Mouse (Mus musculus): ENCODE results near the gene Clcn6. TPM values are rescaled to one million over a fixed set of nuclear protein-coding genes. Genes with fewer than 3 reads are reported as not detected.

The Clcn6 gene
- total and polyA plus RNA-seq, 2 experiments from 2014 or later, result 26.3 to 61.0 TPM

DNA sequence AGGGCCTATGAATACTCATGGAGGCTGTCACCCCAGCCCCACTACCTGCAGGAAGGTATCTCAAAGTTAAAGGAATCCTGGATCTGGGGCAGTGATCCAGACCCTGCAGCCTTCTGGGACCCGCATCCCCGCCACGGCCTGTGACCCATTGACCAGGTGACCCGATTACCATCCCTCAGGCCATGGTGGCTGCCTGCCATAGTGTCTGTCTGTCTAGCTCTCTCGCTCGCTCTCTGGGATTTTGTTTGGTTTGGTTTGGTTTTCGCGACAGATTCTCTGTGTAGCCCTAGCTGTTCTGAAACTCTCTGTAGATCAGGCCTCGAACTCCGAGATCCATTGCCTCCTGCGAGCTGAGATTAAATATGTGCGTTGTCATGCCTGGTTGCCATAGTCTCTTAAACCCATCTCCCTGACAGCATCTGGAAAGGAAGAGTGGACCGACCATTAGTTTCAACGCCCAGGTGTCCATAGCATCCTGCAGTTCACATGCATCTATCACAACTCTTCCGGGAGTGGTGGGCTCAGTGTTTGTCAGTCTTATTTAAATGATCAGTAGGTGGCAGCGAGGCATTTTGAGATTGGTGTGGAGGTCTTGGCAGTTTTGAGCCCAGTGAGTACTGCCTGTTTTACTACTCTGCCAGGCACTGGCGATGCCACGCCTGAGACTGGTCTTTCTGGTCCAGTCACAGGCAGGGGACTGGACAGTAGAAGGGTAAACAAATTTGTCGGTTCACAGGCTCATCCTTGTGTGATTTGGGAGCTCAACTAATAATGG, 820 bp upstream of the Clcn6 start:
- DNase-seq (peak; percentile 46), ATAC-seq (peak; percentile 1; the same call in 1 of the 2 replicates)
- peak overlapping the region; percentile 62 for H3K9ac ChIP-seq
- 15% methylated on average over 19 of the region's 19 CpGs for WGBS
- H3K27ac ChIP-seq (ENCODE audit: low read depth, low read length), result peak overlapping the region; percentile 84
- TF ChIP-seq CTCF (IDR thresholded peaks at IDR 0.05; ENCODE audit: low read depth), result peak; percentile 25
- H3K36me3 ChIP-seq (ENCODE audit: insufficient read depth), result peaks cover 8% of the 10 kb centered on the region; the same call in 1 of the 2 replicates
- H3K4me2 ChIP-seq (ENCODE audit: low read depth), result peak overlapping the region; percentile 96
- peak overlapping the region; percentile 90 for H3K4me3 ChIP-seq (ENCODE audit: low read depth, low read length)
- no peaks in the 10 kb centered on the region for H3K27me3 ChIP-seq (ENCODE audit: insufficient read depth, low read length)
- no peaks in the 10 kb centered on the region for H3K9me3 ChIP-seq (ENCODE audit: low read length)
- peaks cover 20% of the 10 kb centered on the region for H3K4me1 ChIP-seq (ENCODE audit: insufficient read depth)

DNA sequence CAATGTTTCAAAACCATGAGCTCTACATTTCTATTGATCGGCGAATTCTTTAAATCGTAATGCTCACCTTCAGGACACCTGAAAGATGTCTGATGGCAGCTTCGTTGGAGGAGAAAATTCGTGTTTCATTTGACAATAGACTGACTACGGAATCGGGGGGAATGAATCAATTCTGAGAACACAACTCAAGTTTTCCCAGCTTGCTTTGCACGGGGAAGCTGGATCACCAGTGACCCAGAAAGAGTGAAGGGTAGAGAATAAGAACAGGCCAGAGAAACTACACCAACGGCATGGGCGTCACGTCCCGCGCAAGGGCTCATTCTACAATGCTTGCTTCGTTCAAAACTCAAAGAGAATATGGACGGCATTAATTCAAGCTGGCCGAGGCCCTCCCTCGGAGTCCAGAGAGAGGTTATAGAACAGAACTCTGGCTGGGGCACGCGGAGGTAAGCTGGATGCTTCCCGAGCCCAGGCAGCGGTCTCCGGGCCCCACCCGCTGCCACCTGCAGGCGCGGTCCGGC, 482 bp downstream of the Clcn6 start:
- ATAC-seq, result peak; percentile 3; the same call in 1 of the 2 replicates
- Histone ChIP-seq H3K27ac (ENCODE audit: low read depth, low read length) (peak overlapping the region; percentile 92), H3K36me3 (ENCODE audit: insufficient read depth) (0 out of 2 replicates have a peak, but pooled peaks cover 6% of the 10 kb centered on the region), H3K27me3 (ENCODE audit: insufficient read depth, low read length) (no peaks in the 10 kb centered on the region), H3K9me3 (ENCODE audit: low read length) (no peaks in the 10 kb centered on the region), H3K4me3 (ENCODE audit: low read depth, low read length) (peak overlapping the region; percentile 90), H3K9ac (peak overlapping the region; percentile 94), H3K4me1 (ENCODE audit: insufficient read depth) (peaks cover 20% of the 10 kb centered on the region), H3K4me2 (ENCODE audit: low read depth) (peak overlapping the region; percentile 96)
- DNase-seq, result no peak
- WGBS, result 5% methylated on average over 26 of the region's 26 CpGs
- TF ChIP-seq CTCF (IDR thresholded peaks at IDR 0.05; ENCODE audit: low read depth), result no peak

DNA sequence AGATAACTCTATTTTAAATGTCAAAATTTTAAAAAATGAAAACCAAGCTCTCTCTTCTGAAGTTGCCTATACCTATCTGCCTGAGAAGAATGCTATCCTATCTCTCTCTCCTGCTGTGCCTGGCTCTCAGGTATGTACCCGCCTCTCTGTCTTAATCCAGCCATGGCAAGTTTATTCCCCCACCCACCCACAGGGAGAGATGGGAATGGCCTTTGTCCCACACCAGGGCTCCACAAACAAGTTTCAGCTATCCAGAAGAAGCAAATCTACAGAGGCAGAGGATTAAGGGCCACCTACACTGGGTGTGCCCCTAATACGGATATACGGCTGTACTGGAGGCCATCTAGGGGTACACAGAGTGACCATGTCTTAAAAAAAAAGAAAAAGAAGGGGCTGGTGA, 3.2 kb downstream of the Clcn6 start:
- peaks cover 10% of the 10 kb centered on the region for H3K4me1 ChIP-seq (ENCODE audit: insufficient read depth)
- no peak overlapping the region for H3K9ac ChIP-seq
- H3K4me2 ChIP-seq (ENCODE audit: low read depth), result no peak overlapping the region
- H3K27me3 ChIP-seq (ENCODE audit: insufficient read depth, low read length), result no peaks in the 10 kb centered on the region
- H3K27ac ChIP-seq (ENCODE audit: low read depth, low read length), result no peak overlapping the region
- peaks cover 11% of the 10 kb centered on the region; the same call in 1 of the 2 replicates for H3K36me3 ChIP-seq (ENCODE audit: insufficient read depth)
- TF ChIP-seq CTCF (IDR thresholded peaks at IDR 0.05; ENCODE audit: low read depth), result no peak
- no peak for DNase-seq
- no peak for ATAC-seq
- no peaks in the 10 kb centered on the region for H3K9me3 ChIP-seq (ENCODE audit: low read length)
- 92% methylated on average over 3 of the region's 3 CpGs for WGBS
- H3K4me3 ChIP-seq (ENCODE audit: low read depth, low read length), result no peak overlapping the region

DNA sequence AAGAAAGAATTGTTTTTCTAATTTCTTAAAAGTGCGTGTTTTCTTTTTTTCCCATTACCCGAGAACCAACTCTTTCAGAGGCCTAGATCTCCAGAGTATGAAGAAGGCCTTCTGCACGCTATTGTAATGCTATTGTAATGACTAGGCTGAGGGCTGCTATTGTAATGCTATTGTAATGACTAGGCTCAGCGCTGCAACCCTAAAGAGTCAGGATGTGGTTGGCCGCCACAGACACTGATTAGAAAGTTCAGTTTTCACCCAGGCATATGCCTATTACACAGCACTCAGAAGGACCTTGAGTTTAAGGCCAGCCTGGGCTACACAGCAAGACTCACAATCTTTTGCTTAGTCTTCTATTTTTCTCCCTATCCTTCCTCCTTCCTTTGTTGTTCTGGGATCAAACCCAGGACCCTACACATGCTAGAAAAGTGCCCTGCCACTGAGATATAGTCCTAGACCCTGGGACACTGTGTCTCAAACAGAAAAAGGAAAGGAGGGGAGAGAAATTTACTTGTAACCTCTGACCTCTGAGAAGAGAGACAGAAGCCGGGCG, 4.7 kb downstream of the Clcn6 start:
- peaks cover 5% of the 10 kb centered on the region for H3K4me1 ChIP-seq (ENCODE audit: insufficient read depth)
- no peak overlapping the region for H3K4me2 ChIP-seq (ENCODE audit: low read depth)
- 67% methylated on average over 7 of the region's 7 CpGs for WGBS
- H3K4me3 ChIP-seq (ENCODE audit: low read depth, low read length), result no peak overlapping the region
- H3K9ac ChIP-seq, result no peak overlapping the region
- H3K27me3 ChIP-seq (ENCODE audit: insufficient read depth, low read length), result no peaks in the 10 kb centered on the region
- no peak for ATAC-seq
- DNase-seq, result no peak
- H3K9me3 ChIP-seq (ENCODE audit: low read length), result no peaks in the 10 kb centered on the region
- TF ChIP-seq CTCF (IDR thresholded peaks at IDR 0.05; ENCODE audit: low read depth), result no peak
- H3K36me3 ChIP-seq (ENCODE audit: insufficient read depth), result peaks cover 20% of the 10 kb centered on the region
- H3K27ac ChIP-seq (ENCODE audit: low read depth, low read length), result no peak overlapping the region

DNA sequence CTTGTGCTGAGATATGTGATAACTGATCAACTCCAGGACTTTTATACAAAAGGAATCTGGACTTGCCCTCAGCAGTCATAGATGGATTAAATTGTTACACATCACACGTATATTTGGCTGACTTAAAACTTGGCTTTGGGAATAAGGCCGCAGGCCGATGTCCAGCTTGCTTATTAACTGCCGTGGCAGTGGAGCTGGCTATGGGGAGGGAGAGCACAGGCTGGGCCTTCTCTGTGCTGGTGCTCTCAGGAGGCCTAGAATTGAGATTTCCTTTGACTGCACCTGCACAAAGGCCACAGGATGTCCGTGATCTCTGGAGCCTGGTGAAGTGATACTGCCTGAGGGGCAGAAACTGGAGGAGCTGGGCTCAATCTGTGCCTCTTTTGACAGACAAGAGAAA, 8.1 kb downstream of the Clcn6 start:
- no peaks in the 10 kb centered on the region for H3K27me3 ChIP-seq (ENCODE audit: insufficient read depth, low read length)
- no peak for TF ChIP-seq CTCF (IDR thresholded peaks at IDR 0.05; ENCODE audit: low read depth)
- no peaks in the 10 kb centered on the region for H3K9me3 ChIP-seq (ENCODE audit: low read length)
- WGBS, result 86% methylated on average over 5 of the region's 5 CpGs
- H3K36me3 ChIP-seq (ENCODE audit: insufficient read depth), result peaks cover 40% of the 10 kb centered on the region
- H3K4me2 ChIP-seq (ENCODE audit: low read depth), result no peak overlapping the region
- DNase-seq (no peak), ATAC-seq (no peak)
- H3K9ac ChIP-seq, result no peak overlapping the region
- H3K4me3 ChIP-seq (ENCODE audit: low read depth, low read length), result no peak overlapping the region
- H3K27ac ChIP-seq (ENCODE audit: low read depth, low read length), result no peak overlapping the region
- no peaks in the 10 kb centered on the region for H3K4me1 ChIP-seq (ENCODE audit: insufficient read depth)

DNA sequence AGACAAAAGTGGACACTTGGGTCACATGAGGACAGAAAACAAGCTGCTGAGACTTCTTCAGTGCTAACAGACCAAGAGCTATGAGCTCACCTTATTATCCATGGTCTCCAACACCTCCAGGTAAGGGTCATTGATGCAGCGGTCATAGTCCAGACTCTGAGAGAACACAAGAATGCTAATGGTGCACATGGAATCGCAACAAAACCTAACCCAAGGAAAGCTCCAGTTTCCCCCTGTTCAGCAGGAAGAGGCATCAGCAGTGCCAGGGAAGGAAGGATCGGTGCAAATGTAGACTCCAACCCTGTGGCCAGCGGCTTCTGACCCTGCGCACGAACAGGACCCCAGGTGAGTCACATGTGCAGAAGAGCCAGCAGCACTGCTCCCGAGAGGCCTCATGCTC, 9.3 kb downstream of the Clcn6 start:
- Histone ChIP-seq H3K4me2 (ENCODE audit: low read depth) (no peak overlapping the region), H3K4me1 (ENCODE audit: insufficient read depth) (no peaks in the 10 kb centered on the region), H3K9ac (no peak overlapping the region), H3K4me3 (ENCODE audit: low read depth, low read length) (no peak overlapping the region), H3K27ac (ENCODE audit: low read depth, low read length) (no peak overlapping the region), H3K9me3 (ENCODE audit: low read length) (no peaks in the 10 kb centered on the region), H3K27me3 (ENCODE audit: insufficient read depth, low read length) (no peaks in the 10 kb centered on the region), H3K36me3 (ENCODE audit: insufficient read depth) (peaks cover 51% of the 10 kb centered on the region)
- ATAC-seq (no peak), DNase-seq (no peak)
- no peak for TF ChIP-seq CTCF (IDR thresholded peaks at IDR 0.05; ENCODE audit: low read depth)
- 95% methylated on average over 7 of the region's 7 CpGs for WGBS

DNA sequence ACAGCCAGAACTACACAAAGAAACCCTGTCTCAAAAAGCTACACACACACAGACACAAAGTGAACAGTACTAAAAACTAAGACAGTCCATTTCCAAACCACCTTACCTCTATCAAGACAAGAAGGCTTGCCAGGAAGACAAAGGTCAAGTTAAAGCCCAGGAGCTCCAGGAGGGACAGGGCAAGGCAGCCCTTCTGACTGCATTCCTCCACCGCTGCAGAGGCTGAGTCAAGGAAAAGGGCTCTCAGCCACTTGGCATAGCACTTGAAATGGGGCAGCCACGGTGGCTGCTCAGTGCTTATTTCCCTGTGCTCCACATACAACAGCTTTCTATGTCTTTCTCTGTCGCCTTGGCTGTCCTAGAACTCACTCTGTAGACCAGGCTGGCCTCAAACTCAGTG, 14.6 kb downstream of the Clcn6 start:
- H3K36me3 ChIP-seq (ENCODE audit: insufficient read depth), result peaks cover 84% of the 10 kb centered on the region
- DNase-seq, result no peak
- H3K9me3 ChIP-seq (ENCODE audit: low read length), result no peaks in the 10 kb centered on the region
- H3K9ac ChIP-seq, result no peak overlapping the region
- no peak overlapping the region for H3K4me3 ChIP-seq (ENCODE audit: low read depth, low read length)
- H3K27me3 ChIP-seq (ENCODE audit: insufficient read depth, low read length), result no peaks in the 10 kb centered on the region
- TF ChIP-seq CTCF (IDR thresholded peaks at IDR 0.05; ENCODE audit: low read depth), result no peak
- ATAC-seq, result no peak
- no peak overlapping the region for H3K27ac ChIP-seq (ENCODE audit: low read depth, low read length)
- 90% methylated on average over 3 of the region's 3 CpGs for WGBS
- H3K4me2 ChIP-seq (ENCODE audit: low read depth), result no peak overlapping the region
- H3K4me1 ChIP-seq (ENCODE audit: insufficient read depth), result no peaks in the 10 kb centered on the region

Measured in forebrain, postnatal 0 days (tissue).